Mouse (Mus musculus) lung, embryonic 14.5 days (tissue): ENCODE data around the gene Spata31d1b. TPM values are rescaled to one million over a fixed set of nuclear protein-coding genes. Genes with fewer than 3 reads are reported as not detected.

Experiments
- ATAC-seq: fragments of 200-750 bp; cut with Nextera tagmentation; 2 replicates; pipeline ENCODE4 v1.8.0; 2017; ENCODE audit warnings: mild to moderate bottlenecking, moderate TSS enrichment, moderate library complexity; ENCODE audit not compliant: insufficient read depth
- DNase-seq: peaks from one replicate; pipeline ENCODE4 v3.0.0-alpha.2; 2015
- H3K27ac ChIP-seq: fragments of 300-500 bp; sonication (generic); 2 replicates; pipeline ENCODE4 v1.5.1; 2014; ENCODE audit warnings: low read depth, mild to moderate bottlenecking, moderate library complexity
- H3K27me3 ChIP-seq: fragments of 300-500 bp; sonication (generic); 2 replicates; pipeline ENCODE4 v1.6.1; 2014; ENCODE audit warnings: low read length, control low read depth; ENCODE audit not compliant: insufficient read depth
- H3K36me3 ChIP-seq: fragments of 300-500 bp; sonication (generic); 2 replicates; pipeline ENCODE4 v1.6.1; 2014; ENCODE audit warnings: control low read depth; ENCODE audit not compliant: insufficient read depth
- H3K4me1 ChIP-seq: fragments of 300-500 bp; sonication (generic); 2 replicates; pipeline ENCODE4 v1.6.1; 2014; ENCODE audit warnings: antibody characterized with exemption, control low read depth; ENCODE audit not compliant: insufficient read depth
- H3K4me2 ChIP-seq: fragments of 300-500 bp; sonication (generic); 2 replicates; pipeline ENCODE4 v1.6.1; 2014; ENCODE audit warnings: mild to moderate bottlenecking
- H3K4me3 ChIP-seq: fragments of 300-500 bp; sonication (generic); 2 replicates; pipeline ENCODE4 v1.5.1; 2014; ENCODE audit warnings: low read depth, low read length
- H3K9ac ChIP-seq: fragments of 300-500 bp; sonication (generic); 2 replicates; pipeline ENCODE4 v1.6.1; 2014
- H3K9me3 ChIP-seq: fragments of 300-500 bp; sonication (generic); 2 replicates; pipeline ENCODE4 v1.6.1; 2016; ENCODE audit warnings: low read depth, low read length, control low read depth
- CTCF ChIP-seq: IDR thresholded peaks from 2 replicates; pipeline ENCODE4 v1.5.1; 2016; ENCODE audit warnings: antibody characterized with exemption, low read depth
- WGBS: fragments of 180-500 bp; shearing (Covaris S2); extraction: QIAGEN DNeasy Blood & Tissue Kit; methylation state at CpG from one replicate; pipeline ENCODE4 v1.1.7; 2014; 5-methylcytosine and 5-hydroxymethylcytosine counted together
- polyA plus RNA-seq: library from polyadenylated mRNA; unstranded; fragments of >200 nt; fragmentation: Nextera tagmentation; extraction: Ambion mirVana; gene quantifications from 2 replicates; pipeline ENCODE4 v1.2.1, GENCODE M21; 2014

Gene Spata31d1b
- polyA plus RNA-seq, 1 experiment from 2014 or later, result not detected

- H3K4me1 ChIP-seq, result no peaks in the 10 kb centered on the region
- no peaks in the 10 kb centered on the region for H3K9me3 ChIP-seq
- ATAC-seq (no peak), DNase-seq (no peak)
- H3K36me3 ChIP-seq, result no peaks in the 10 kb centered on the region
- H3K9ac ChIP-seq, result no peak overlapping the region
- no peak for TF ChIP-seq CTCF
- WGBS, result 66% methylated on average over 7 of the region's 7 CpGs
- H3K27me3 ChIP-seq, result no peaks in the 10 kb centered on the region
- H3K4me3 ChIP-seq, result no peak overlapping the region
- no peak overlapping the region for H3K27ac ChIP-seq
- H3K4me2 ChIP-seq, result peak overlapping the region; percentile 83; the same call in 1 of the 2 replicates
These were observed 38.5 kb upstream of the Spata31d1b start for GRCm38 (mm10) chr13:59673597-59673996.

DNA sequence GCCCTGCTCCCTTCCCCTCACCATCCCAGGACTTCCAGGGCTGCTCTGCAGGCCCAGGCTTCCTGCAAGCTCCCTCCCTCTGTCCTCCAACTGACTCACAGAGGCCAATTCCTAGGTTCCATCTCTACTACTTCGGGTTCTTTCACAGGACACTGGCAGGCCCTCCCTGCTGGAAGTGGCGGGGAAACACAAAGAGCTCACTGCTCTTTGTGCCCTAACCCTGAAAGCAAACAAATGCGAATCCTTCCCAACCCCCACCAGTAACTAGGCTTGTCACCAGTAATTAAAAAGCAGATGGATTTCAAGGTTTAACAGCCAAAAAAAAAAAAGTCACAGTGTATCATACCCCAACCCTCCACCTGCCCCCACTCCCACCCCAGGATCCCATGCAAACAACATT is 37.9 kb upstream of the Spata31d1b start:
- Histone ChIP-seq H3K9ac (peak overlapping the region; percentile 30; the same call in 1 of the 2 replicates), H3K4me2 (peak overlapping the region; percentile 83), H3K9me3 (no peaks in the 10 kb centered on the region), H3K27me3 (no peaks in the 10 kb centered on the region), H3K4me3 (peak overlapping the region; percentile 75), H3K27ac (no peak overlapping the region), H3K4me1 (no peaks in the 10 kb centered on the region), H3K36me3 (no peaks in the 10 kb centered on the region)
- ATAC-seq, result no peak
- peak; percentile 36 for DNase-seq
- 10% methylated on average over 3 of the region's 3 CpGs for WGBS
- no peak for TF ChIP-seq CTCF

DNA sequence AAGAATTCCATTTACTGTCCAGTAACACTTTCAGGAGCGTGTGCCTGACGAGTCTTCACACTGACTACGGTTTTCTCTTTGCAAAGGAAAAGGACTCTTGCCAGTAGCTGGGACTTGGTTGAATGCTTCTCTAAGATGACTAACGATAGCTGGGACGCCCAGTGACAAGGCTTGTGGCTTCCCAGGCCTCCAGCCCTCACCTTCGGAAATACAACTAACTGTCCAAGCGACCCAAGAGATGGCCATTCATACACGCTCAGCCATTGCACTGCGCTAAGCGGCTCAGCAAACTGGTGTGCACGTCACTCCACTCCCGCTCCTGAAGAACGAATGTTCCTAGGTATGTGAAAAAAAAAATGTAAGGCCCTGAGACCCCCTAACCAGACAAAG is 37.3 kb upstream of the Spata31d1b start:
- 2% methylated on average over 13 of the region's 13 CpGs for WGBS
- no peaks in the 10 kb centered on the region for H3K4me1 ChIP-seq
- no peaks in the 10 kb centered on the region for H3K27me3 ChIP-seq
- H3K4me3 ChIP-seq, result peak overlapping the region; percentile 75
- H3K4me2 ChIP-seq, result peak overlapping the region; percentile 83
- peak overlapping the region; percentile 67; the same call in 1 of the 2 replicates for H3K27ac ChIP-seq
- H3K36me3 ChIP-seq, result no peaks in the 10 kb centered on the region
- ATAC-seq (peak; percentile 34; the same call in 1 of the 2 replicates), DNase-seq (peak; percentile 62)
- peak overlapping the region; percentile 71 for H3K9ac ChIP-seq
- no peaks in the 10 kb centered on the region for H3K9me3 ChIP-seq
- TF ChIP-seq CTCF, result no peak

DNA sequence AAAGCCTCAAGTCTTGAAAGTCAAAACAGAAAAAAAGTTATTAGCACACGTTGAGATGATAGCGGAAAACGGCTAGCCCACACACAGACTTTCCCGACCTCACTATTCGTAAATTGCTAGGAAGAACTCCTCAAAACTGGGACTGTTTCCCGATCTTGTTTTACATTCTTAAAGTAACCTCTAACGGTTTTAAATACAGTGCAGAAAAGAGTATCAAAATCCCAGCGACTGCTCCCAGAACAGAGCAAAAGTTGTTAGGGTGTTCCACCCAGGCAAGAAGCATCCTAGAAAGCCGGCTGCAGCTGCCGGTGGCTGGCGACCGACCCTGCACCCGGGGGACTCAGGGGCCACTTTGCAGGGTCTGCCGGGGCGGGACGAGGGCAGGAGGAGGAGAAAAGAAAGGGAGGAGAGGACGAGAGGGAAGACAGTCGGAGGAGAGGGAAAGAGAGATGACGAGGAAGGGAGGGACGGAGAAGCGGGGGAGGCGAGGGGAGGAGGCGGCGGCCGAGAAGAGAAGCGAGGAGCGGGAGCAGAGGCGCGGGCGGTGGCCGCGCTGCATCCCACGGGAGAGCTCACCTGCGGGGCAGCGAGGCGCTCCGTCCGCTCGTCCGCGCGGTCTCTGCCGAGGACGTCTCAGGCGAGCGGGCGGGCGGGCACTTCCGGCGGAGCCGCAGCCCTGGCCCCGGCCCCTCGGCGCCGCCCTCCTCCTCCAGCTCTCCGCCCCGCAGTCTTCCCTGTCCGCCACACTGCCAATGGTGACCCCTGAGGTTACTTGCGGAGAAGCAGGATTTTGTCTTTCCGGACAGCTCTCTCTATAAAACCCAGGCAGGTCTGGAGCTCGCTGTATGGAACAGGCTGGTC is 36.7 kb upstream of the Spata31d1b start, which contains the start of gene Golm1:
Golm1 (minus strand) TSS at position 661 of the 861 bp plus-strand sequence.
- Histone ChIP-seq H3K9me3 (no peaks in the 10 kb centered on the region), H3K9ac (peak within 1 kb of the TSS; percentile 71), H3K27me3 (no peaks in the 10 kb centered on the region), H3K27ac (peak within 1 kb of the TSS; percentile 67), H3K36me3 (no peaks in the 10 kb centered on the region), H3K4me1 (no peaks in the 10 kb centered on the region), H3K4me3 (peak within 1 kb of the TSS; percentile 75), H3K4me2 (peak within 1 kb of the TSS; percentile 83)
- ATAC-seq, result peak; percentile 95
- under 1% methylated on average over 43 of the region's 61 CpGs for WGBS
- peak; percentile 81 for DNase-seq
- no peak for TF ChIP-seq CTCF

GRCm38 (mm10) chr13:59676316-59677229 is 35.5 kb upstream of the Spata31d1b start:
- TF ChIP-seq CTCF, result no peak
- DNase-seq (no peak), ATAC-seq (no peak)
- WGBS, result 68% methylated on average over 12 of the region's 12 CpGs
- H3K4me3 ChIP-seq, result 0 out of 2 replicates have a peak overlapping the region, but pooled peaks have one; percentile 75
- H3K36me3 ChIP-seq, result no peaks in the 10 kb centered on the region
- no peaks in the 10 kb centered on the region for H3K9me3 ChIP-seq
- H3K9ac ChIP-seq, result no peak overlapping the region
- H3K4me1 ChIP-seq, result no peaks in the 10 kb centered on the region
- H3K4me2 ChIP-seq, result no peak overlapping the region; the same call in 1 of the 2 replicates
- H3K27ac ChIP-seq, result no peak overlapping the region
- no peaks in the 10 kb centered on the region for H3K27me3 ChIP-seq

DNA sequence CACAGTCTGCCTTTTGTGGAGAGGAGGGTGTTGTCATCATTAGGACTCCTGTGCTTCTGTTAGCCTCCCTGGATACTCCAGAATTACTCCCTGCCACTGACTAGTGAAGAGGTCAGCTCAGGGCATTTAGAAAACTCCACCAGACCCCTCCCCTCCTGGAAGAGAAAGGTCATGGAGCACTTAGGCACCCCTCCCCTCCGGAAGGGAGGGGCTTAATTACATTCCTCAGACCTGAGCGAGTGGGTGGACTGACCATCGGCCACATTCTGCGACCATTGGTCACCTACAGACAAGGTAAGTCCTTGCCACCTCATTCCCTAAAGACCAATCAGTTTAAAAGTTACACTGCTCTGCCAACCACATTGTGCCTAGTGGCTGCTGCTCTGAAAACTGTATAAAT is 32.8 kb upstream of the Spata31d1b start:
- 50% methylated on average over 4 of the region's 4 CpGs for WGBS
- no peak for TF ChIP-seq CTCF
- Histone ChIP-seq H3K36me3 (no peaks in the 10 kb centered on the region), H3K4me3 (no peak overlapping the region), H3K9ac (no peak overlapping the region), H3K4me2 (no peak overlapping the region), H3K27ac (no peak overlapping the region), H3K27me3 (no peaks in the 10 kb centered on the region), H3K4me1 (no peaks in the 10 kb centered on the region), H3K9me3 (no peaks in the 10 kb centered on the region)
- ATAC-seq, result no peak
- no peak for DNase-seq
